Mouse (Mus musculus) kidney, adult 9 months (tissue): ENCODE results near the gene Nin.
A peak's percentile ranks its signal among the peaks of the same experiment; 100 is the strongest.

ENCODE experiments used
- DNase-seq: peaks from one replicate; pipeline ENCODE4 v3.0.0; 2022

Gene Nin

DNA sequence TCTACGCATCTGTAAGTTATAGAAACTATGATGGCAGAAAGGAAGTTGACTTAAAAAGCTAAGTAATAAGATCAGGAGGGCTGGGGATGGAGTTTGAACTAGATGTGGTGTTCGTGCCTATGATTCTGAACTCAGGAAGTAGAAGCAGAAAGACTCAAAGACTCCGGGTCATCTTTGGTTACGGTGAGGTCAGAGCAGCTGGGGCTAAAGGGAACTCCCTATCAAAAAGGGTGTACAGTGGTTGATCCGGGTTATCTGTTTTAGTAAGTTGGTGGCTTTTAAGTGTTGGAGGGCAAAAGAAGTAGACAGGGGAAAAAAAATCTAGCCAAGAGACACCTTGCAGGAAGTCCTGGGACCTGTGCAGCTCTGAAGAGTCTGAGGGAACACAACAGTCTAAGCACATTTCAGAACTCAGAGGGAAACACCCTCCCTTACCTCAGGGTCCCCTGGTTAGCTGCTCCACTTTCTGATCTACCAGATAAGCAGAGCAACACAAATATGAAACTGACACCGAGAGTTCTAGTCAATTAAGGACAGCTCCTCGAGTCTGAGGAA is 35.0 kb downstream of the Nin start:
- DNase-seq, result no peak

DNA sequence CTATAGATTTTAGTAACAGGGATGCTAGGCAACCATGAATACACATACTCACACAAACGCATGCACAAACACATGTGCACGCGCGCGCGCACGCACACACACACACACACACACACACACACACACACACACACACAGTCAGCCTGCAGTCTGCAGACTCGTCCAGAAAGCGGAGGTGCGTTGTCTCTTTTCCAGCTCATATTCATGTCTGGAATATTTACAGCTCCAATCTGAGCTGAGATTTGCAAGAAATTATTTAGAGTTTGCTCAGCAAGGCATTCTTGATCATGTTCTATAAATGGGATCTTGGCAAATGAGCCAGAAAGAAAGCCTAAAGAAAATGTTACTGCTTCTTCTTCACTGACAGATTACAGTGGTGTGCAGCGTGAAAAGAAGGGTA is 37.0 kb downstream of the Nin start:
- DNase-seq, result no peak

GRCm38 (mm10) chr12:70075001-70075400 is 38.5 kb downstream of the Nin start:
- no peak for DNase-seq

DNA sequence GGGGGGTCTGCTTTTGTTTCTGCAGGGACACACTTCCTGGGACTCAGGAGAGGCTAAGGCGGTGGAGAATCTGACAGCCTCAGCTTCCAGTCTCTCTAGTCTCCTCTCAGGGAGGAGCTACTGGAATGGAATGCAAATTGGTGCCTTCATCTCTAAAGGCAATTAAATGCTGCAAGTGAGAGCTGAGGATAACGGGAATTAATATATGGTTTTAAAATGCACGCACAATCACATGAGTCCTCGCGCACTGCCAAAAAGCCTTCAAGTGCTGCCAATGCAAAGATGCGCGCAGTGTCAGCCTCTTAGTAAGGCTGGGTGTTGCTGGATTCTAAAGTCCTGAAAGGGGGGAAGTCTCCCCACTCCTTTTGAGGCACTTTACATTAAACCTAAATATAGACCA is 42.6 kb downstream of the Nin start:
- no peak for DNase-seq

DNA sequence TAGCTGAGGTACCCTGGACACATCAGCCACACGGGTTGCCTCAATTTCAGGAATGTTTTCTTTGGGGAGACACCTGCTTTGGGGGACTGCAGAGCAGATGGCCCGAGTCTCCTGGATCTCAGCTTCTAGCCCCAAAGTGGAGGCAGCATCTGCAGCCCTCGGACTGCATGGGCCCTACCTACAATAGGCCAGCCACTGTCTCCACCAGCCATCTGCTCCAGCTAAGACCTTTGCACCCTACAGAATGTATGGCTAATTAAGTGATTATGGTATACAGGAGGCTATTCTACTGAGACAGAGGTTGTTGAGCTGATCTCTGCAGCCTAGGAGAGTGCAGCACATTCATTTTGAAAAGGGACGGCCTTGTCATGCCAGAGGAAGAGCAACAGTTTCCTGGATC is 43.2 kb downstream of the Nin start:
- no peak for DNase-seq

DNA sequence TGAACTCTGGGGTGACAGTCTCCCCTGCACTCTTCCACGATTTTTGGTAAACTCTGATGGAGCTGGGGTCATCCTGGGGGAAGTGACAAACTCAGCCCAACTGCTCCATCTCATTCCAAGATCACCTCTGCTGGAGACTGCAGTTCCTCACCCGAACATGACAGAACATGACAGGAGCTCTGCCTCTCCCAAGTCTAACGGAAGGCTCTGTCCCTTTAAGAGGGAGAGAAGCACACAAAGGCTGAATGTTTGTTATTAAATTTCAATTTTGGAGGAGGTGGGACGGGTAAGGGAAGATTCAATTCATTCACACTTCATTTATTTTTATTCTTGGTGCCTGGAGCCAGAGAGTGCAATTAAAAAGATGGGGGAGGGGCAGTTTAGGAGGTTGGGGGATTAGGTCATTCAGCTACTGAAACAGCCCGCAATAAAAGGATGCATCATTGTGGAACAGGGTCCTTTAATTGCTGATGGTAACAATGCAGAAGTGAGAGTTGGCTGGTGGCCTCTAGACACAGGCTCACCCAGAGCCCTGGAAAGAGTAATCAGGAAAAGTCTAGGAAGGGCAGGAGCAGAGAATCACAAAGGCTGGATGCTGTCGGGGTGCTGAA is 44.8 kb downstream of the Nin start:
- DNase-seq, result no peak

GRCm38 (mm10) chr12:70067849-70068248 is 45.7 kb downstream of the Nin start:
- DNase-seq, result no peak

DNA sequence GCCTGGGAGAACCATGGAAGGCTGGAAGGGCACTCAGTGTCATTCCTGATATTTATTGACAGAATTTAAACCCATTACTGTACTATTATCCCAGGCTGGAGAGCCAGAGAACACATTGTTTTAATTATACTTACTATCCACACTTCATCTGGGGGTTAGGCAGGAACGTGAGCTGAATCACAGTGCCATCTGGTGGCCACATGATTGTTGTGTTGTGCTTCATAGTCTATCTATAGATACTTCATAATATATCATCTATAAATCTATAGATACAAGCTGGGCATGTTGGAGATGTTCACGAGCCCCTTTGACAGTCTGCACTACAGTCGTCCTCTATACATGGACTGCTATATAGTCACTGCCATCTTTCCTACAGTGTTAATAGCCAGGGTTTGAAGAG is 51.4 kb downstream of the Nin start:
- peak; percentile 56 for DNase-seq

DNA sequence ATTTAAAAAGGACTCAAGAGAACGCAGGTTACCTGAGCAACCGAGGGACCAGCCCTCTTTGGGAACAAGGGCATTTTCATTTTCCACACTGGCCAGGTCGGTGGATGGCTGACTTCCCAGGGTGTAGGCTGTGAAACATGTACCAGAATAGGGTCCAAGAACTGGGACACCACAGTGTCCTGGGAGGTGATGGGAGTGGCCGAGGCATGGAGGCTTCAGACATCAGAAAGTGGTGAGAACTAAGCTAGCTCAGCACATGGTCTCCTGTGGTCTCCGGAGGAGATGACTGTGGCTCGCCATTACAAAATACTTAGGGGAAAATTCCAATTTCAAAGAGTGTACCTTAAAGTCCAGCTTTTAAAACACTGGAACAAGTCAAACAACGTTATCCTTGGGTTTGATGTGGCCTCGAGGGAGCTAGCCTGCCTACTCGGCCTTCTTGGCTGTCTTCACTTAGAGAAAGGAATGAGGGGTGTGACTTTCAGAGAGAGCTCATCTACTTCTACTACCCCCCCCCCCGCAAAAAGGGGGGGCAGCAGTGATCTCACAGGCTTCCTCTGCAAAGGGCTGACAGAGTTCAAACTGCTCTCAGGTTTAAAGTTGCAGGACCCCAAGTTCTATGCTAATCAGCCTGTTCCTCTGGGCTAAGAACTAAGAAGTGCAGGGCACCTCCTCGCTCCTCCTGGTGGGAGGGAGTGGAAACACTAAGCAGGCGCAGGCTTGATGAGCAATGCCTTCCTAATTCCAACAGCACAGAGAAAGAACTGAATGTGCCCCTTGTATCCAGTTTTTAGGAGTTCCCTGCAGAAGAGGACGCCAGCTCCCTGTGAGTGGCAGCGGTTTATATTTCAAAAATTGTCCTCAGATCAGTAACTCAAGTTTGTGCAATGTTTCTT is 54.3 kb downstream of the Nin start:
- DNase-seq, result no peak

- peak; percentile 68 for DNase-seq
These were observed 62.8 kb downstream of the Nin start for GRCm38 (mm10) chr12:70050699-70051098.

GRCm38 (mm10) chr12:70048741-70049140 is 64.8 kb downstream of the Nin start:
- no peak for DNase-seq

- DNase-seq, result no peak
These were observed 66.2 kb downstream of the Nin start for GRCm38 (mm10) chr12:70047281-70047680.

- no peak for DNase-seq
These were observed 69.2 kb downstream of the Nin start for GRCm38 (mm10) chr12:70044353-70044752.

DNA sequence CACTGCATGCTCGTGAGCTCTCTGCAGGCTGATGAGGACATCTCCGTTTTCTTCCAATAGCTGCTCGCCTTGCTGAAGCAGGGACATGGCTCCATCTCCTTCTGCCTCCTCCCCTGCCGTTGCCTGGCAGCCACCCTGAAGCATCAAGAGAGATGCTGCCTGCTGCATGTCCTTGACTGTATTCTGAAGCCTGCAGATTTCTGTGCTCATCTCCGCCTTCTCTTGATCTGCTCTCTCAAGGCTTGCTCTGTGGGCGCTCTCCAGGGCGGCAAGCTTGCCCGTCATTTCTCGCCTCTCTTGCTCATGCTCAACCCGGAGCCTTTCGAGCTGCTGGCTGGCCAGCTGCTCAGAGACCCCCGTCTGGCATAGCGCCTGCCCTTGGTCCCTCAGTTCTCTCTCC is 70.1 kb downstream of the Nin start:
- DNase-seq, result no peak

DNA sequence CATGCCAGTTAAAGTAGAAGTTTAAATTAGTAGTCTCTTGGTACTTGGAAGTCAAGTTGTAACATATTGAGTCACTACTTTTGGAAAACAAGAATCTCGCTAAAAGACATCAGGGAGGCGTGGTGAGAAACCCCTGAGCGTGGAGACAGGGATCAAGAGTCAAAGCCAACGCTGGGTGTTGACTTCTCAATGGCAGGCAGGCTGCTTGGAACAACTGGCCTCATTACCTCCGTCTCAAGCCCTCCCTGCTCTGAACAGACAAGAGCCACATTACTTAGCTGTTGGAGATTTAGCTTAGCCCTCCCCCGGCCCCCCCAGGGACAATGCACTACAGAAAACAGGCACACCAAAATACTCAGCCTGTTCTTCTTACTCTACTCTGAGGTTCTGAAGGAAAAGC is 72.5 kb downstream of the Nin start:
- no peak for DNase-seq

- DNase-seq, result no peak
These were observed 76.7 kb downstream of the Nin start for GRCm38 (mm10) chr12:70036722-70037305.

GRCm38 (mm10) chr12:70026233-70026632 is 87.3 kb downstream of the Nin start:
- no peak for DNase-seq

DNA sequence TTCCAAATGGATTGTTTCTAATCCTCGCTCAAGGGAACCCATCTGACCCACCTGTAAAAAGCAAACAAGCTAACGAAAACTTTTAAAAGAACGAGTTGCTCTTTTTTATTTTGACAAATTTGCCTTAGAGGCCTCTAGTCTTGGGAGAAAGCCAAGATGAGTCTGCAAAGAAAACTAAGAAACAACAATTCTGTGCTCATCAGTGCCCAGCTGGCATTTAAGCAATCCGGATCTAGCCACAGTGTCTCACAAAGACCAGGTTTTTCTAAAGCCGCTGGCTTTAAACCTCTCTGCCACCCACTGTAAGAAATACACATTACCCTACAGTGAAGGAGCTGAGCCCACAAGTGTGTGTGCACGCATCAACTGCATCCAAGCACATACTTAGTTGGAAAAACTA is 88.1 kb downstream of the Nin start:
- DNase-seq, result no peak

- DNase-seq, result no peak
These were observed 89.9 kb downstream of the Nin start for GRCm38 (mm10) chr12:70023580-70023979.

- DNase-seq, result no peak
These were observed 95.4 kb downstream of the Nin start for GRCm38 (mm10) chr12:70018153-70018552.

- no peak for DNase-seq
These were observed 97.6 kb downstream of the Nin start for GRCm38 (mm10) chr12:70015936-70016335.

- DNase-seq, result no peak
These were observed 101.8 kb downstream of the Nin start for GRCm38 (mm10) chr12:70011681-70012080.

- DNase-seq, result no peak
These were observed 103.2 kb downstream of the Nin start for GRCm38 (mm10) chr12:70010356-70010755.

DNA sequence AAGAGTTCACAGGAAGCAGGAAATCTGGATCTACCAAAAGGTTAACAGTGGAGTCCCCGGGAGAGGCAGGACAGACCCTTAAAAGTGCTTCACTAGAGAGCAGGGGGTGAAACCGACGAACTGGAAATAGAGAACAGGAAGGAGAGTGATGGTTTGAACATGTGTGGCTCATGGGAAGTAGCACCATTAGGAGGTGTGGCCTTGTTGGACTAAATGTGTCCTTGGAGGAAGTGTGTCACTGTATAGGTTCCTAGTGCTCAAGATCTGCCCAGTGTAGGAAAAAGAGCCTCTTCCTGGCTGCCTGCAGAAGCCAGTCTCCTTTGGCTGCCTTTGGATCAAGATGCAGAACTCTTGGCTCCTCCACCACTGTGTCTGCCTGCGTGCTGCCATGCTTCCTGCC is 108.4 kb downstream of the Nin start:
- no peak for DNase-seq
